In genomic region chr8:80057198-80058174, GRCm38 (mm10) we compare ENCODE assay signal across 8 mouse cellular contexts. TPM values are rescaled to one million over a fixed set of nuclear protein-coding genes. Genes with fewer than 3 reads are reported as not detected.
DNase-seq lines count a peak whose midpoint lies in the region; ATAC-seq and TF ChIP-seq lines count a peak whose summit lies in the region.

Gene Hhip, minus strand, starts transcription at chr8:80058006.

- peaks cover 9% of the 10 kb centered on the region for H3K4me1 ChIP-seq in forebrain, postnatal 0 days (ENCODE audit: insufficient read depth)
- H3K4me1 ChIP-seq in liver, embryonic 13.5 days (replicated peaks), result peaks cover 7% of the 10 kb centered on the region

- H3K4me2 ChIP-seq in forebrain, postnatal 0 days (ENCODE audit: low read depth), result peak within 1 kb of the TSS; percentile 90
- H3K4me2 ChIP-seq in liver, embryonic 13.5 days, result peak within 1 kb of the TSS; percentile 62

- H3K27me3 ChIP-seq in forebrain, postnatal 0 days (ENCODE audit: insufficient read depth, low read length), result peaks cover 27% of the 10 kb centered on the region
- peaks cover 33% of the 10 kb centered on the region for H3K27me3 ChIP-seq in liver, embryonic 13.5 days

- WGBS in forebrain, postnatal 0 days, result under 1% methylated on average over 37 of the region's 56 CpGs
- under 1% methylated on average over 43 of the region's 56 CpGs for WGBS in liver, embryonic 13.5 days (ENCODE audit: insufficient replicate concordance)

- ATAC-seq in forebrain, postnatal 0 days, result peak; percentile 93
- ATAC-seq in liver, embryonic 13.5 days (ENCODE audit: low read depth), result no peak

- H3K36me3 ChIP-seq in forebrain, postnatal 0 days (ENCODE audit: insufficient read depth), result no peaks in the 10 kb centered on the region
- no peaks in the 10 kb centered on the region for H3K36me3 ChIP-seq in liver, embryonic 13.5 days

- H3K9ac ChIP-seq in forebrain, postnatal 0 days, result peak within 1 kb of the TSS; percentile 49
- 0 out of 2 replicates have a peak within 1 kb of the TSS, but pooled peaks have one; percentile 1 for H3K9ac ChIP-seq in liver, embryonic 13.5 days

- peak within 1 kb of the TSS; percentile 52 for H3K4me3 ChIP-seq in forebrain, postnatal 0 days (ENCODE audit: low read depth, low read length)
- peak within 1 kb of the TSS; percentile 49 for H3K4me3 ChIP-seq in liver, embryonic 13.5 days (replicated peaks)

- DNase-seq in gastrocnemius, postnatal 10 days, result peak; percentile 31
- no peak for DNase-seq in gastrocnemius, adult 18-20 months (ENCODE audit: low spot score)
- peak; percentile 36 for DNase-seq in adrenal gland, postnatal 10 days
- DNase-seq in forebrain, postnatal 0 days, result peak; percentile 70
- DNase-seq in kidney, postnatal 10 days, result peak; percentile 64
- no peak for DNase-seq in liver, embryonic 13.5 days
- DNase-seq in neural tube, embryonic 10.5 days (ENCODE audit: extremely low spot score, low spot score), result peak; percentile 66
- DNase-seq in thymus, postnatal 10 days (ENCODE audit: low spot score in 2 of 2), result peak; percentile 20 to 53

- H3K9me3 ChIP-seq in forebrain, postnatal 0 days (ENCODE audit: low read length), result no peaks in the 10 kb centered on the region
- H3K9me3 ChIP-seq in liver, embryonic 13.5 days (replicated peaks), result no peaks in the 10 kb centered on the region

- peak; percentile 31 for TF ChIP-seq CTCF in forebrain, postnatal 0 days (IDR thresholded peaks at IDR 0.05; ENCODE audit: low read depth)

- no peak within 1 kb of the TSS for H3K27ac ChIP-seq in forebrain, postnatal 0 days (ENCODE audit: low read depth, low read length)
- no peak within 1 kb of the TSS for H3K27ac ChIP-seq in liver, embryonic 13.5 days

RNA-seq across cellular contexts. Expression of gene Hhip, which starts in this region (rescaled TPM):
- total RNA-seq in gastrocnemius, postnatal 10 days (2021), result 1 to 10 TPM; 2.2 to 2.4 TPM
- total RNA-seq in gastrocnemius, adult 18-20 months (2021), result under 1 TPM; 0.30 to 0.47 TPM
- 1 to 10 TPM; 5.5 to 8.6 TPM for total RNA-seq in adrenal gland, postnatal 10 days (2021)
- 2.0 and 2.5 TPM in 2 replicates for total RNA-seq in forebrain, postnatal 0 days (2014; rRNA removed)
- polyA plus RNA-seq in forebrain, postnatal 0 days (2015; fragmentation: Nextera tagmentation; extraction: Ambion mirVana), result 1.0 and 1.8 TPM in 2 replicates
- polyA plus RNA-seq in liver, embryonic 13.5 days (2015; fragmentation: Nextera tagmentation; extraction: Ambion mirVana), result 1.5 and 1.7 TPM in 2 replicates

Comparison
In these comparisons a context has a peak if more than half of its experiments do, and no peak if none do; other contexts are left out.
1. DNase-seq: peak in gastrocnemius, postnatal 10 days (single experiment), adrenal gland, postnatal 10 days (single experiment), forebrain, postnatal 0 days (single experiment), kidney, postnatal 10 days (single experiment), neural tube, embryonic 10.5 days (single experiment) and thymus, postnatal 10 days (2 of 2); none in gastrocnemius, adult 18-20 months (single experiment) and liver, embryonic 13.5 days (single experiment).